Mouse (Mus musculus): ENCODE data around the gene Hist1h2ac. TPM values are rescaled to one million over a fixed set of nuclear protein-coding genes. Genes with fewer than 3 reads are reported as not detected.

The Hist1h2ac gene
- total and polyA plus RNA-seq, 3 experiments = 0.14 to 114 (median 0.97) TPM

DNA sequence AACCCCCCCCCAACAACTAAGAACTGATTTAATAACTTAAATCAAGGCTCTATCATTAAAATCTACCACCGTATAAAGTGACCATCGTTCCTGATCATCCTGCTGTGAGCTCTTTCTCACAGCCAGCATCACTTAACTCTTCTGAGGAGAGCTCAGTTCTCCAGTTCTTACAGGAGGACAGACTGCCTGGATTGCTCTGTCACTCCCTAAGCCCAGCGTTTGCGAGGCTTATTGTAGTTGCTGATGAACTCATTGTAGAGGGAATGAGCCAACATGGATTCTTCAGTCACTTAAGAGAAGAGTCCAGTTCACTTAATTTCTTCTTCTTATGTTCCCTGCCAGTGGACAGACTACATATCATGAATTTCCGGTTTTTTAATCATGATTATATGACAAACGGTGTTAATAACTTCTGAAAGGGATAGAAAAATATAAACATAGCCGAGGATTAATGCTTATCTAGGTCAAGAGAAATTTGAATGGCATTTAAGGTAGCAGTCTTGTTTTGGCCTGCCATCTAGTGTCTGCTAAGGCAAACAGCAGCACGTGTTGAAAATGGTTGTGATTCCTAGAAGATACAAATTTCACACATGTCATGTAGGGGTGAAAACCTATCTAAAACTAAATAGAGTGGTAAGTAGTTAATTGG lies 48.5 kb upstream of the Hist1h2ac start:
- DNase-seq (ENCODE audit: extremely low read depth) = no peak

DNA sequence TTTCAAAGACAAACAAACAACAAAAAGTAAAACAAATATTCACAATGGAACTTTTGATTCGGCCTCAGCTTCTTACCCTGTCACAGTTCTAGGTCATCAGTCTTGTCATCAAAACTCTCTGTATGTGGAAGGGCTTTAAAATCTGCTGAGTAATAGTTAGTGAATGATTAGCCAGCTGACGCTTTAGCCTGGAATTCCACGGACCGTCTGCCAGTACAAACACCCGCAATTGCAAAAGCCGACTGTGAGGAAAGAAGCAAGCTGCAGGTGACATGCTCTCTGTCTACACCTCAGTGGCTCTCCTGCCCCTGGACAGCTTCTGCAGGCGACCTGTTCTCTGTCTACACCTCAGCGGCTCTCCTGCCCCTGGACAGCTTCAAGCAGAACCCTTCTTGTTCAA lies 46.7 kb upstream of the Hist1h2ac start:
- no peak overlapping the region for H3K9ac ChIP-seq (ENCODE audit: insufficient read depth, low read depth)
- H3K79me2 ChIP-seq (replicated peaks; ENCODE audit: control insufficient read depth, extremely low read depth, insufficient read depth, poor library complexity, severe bottlenecking) = no peaks in the 10 kb centered on the region
- no peak overlapping the region for H3K4me3 ChIP-seq (replicated peaks in 1 of 3; ENCODE audit: low read depth in 2 of 3, low read length in 2 of 3, poor library complexity in 1 of 3)
- H3K27ac ChIP-seq (ENCODE audit: insufficient read depth, low read depth) = no peak overlapping the region
- H3K4me2 ChIP-seq (ENCODE audit: insufficient read depth, low read depth, poor library complexity, severe bottlenecking) = no peak overlapping the region
- no peaks in the 10 kb centered on the region for H3K4me1 ChIP-seq (ENCODE audit: control insufficient read depth in 1 of 2, insufficient read depth in 2 of 2)
- H3K27me3 ChIP-seq (replicated peaks) = no peaks in the 10 kb centered on the region
- DNase-seq (ENCODE audit: extremely low read depth) = no peak
- no peaks in the 10 kb centered on the region for H3K9me3 ChIP-seq (replicated peaks; ENCODE audit: low read length)
- in situ Hi-C loops (cut with MboI; ENCODE audit: low pct_ligation_motif_present, low pct_unique_long_range_greater_than_20kb, low sequenced_read_pairs) (no loop called here), dilution Hi-C loops (cut with MboI; ENCODE audit: extremely low pct_ligation_motif_present, extremely low pct_unique_long_range_greater_than_20kb, low sequenced_read_pairs) (no loop called here)
- no peaks in the 10 kb centered on the region for H3K36me3 ChIP-seq (replicated peaks in 1 of 2; ENCODE audit: control insufficient read depth in 1 of 2, insufficient read depth in 1 of 2, low read length in 1 of 2)
- no peak for TF ChIP-seq MYC (IDR thresholded peaks at IDR 0.05; ENCODE audit: low read depth, low read length)
- TF ChIP-seq ZNF384 (IDR thresholded peaks at IDR 0.05; ENCODE audit: low read depth, low read length) = no peak
- TF ChIP-seq GABPA (IDR thresholded peaks at IDR 0.05; ENCODE audit: insufficient replicate concordance, low read depth, low read length) = no peak
- no peak for TF ChIP-seq SIN3A (IDR thresholded peaks at IDR 0.05; ENCODE audit: low read length)

More for the DNA sequence above, 48.5 kb upstream of the Hist1h2ac start:
- Histone ChIP-seq H3K27me3 (replicated peaks) (no peaks in the 10 kb centered on the region), H3K4me1 (ENCODE audit: control insufficient read depth in 1 of 2, insufficient read depth in 2 of 2) (no peaks in the 10 kb centered on the region), H3K9me3 (replicated peaks; ENCODE audit: low read length) (no peaks in the 10 kb centered on the region), H3K27ac (ENCODE audit: insufficient read depth, low read depth) (no peak overlapping the region), H3K4me3 (replicated peaks in 1 of 3; ENCODE audit: low read depth in 2 of 3, low read length in 2 of 3, poor library complexity in 1 of 3) (no peak overlapping the region), H3K9ac (ENCODE audit: insufficient read depth, low read depth) (no peak overlapping the region), H3K36me3 (replicated peaks in 1 of 2; ENCODE audit: control insufficient read depth in 1 of 2, insufficient read depth in 1 of 2, low read length in 1 of 2) (no peaks in the 10 kb centered on the region), H3K79me2 (replicated peaks; ENCODE audit: control insufficient read depth, extremely low read depth, insufficient read depth, poor library complexity, severe bottlenecking) (no peaks in the 10 kb centered on the region), H3K4me2 (ENCODE audit: insufficient read depth, low read depth, poor library complexity, severe bottlenecking) (no peak overlapping the region)
- dilution Hi-C loops (cut with MboI; ENCODE audit: extremely low pct_ligation_motif_present, extremely low pct_unique_long_range_greater_than_20kb, low sequenced_read_pairs) = no loop called here
- peak; percentile 76 for TF ChIP-seq ZC3H11A (IDR thresholded peaks at IDR 0.05; ENCODE audit: low read depth, low read length)
- no peak for TF ChIP-seq NRF1 (IDR thresholded peaks at IDR 0.05; ENCODE audit: low read depth, low read length)
- no peak for TF ChIP-seq UBTF (IDR thresholded peaks at IDR 0.05; ENCODE audit: low read depth, low read length)
- no peak for TF ChIP-seq ELF1 (IDR thresholded peaks at IDR 0.05; ENCODE audit: low read depth, low read length)
- no peak for TF ChIP-seq TBP (conservative IDR thresholded peaks at IDR 0.05; ENCODE audit: low read depth, low read length)
- no peak for TF ChIP-seq ZNF384 (IDR thresholded peaks at IDR 0.05; ENCODE audit: low read depth, low read length)
- TF ChIP-seq MAFK (IDR thresholded peaks at IDR 0.05; ENCODE audit: insufficient replicate concordance, low read length) = no peak
- TF ChIP-seq JUND (conservative IDR thresholded peaks at IDR 0.05; ENCODE audit: low read depth, low read length) = 0 out of 2 replicates have a peak, but pooled peaks have one; percentile 38
- TF ChIP-seq SMC3 (IDR thresholded peaks at IDR 0.05; ENCODE audit: low read depth, low read length) = peak; percentile 95
- TF ChIP-seq GABPA (IDR thresholded peaks at IDR 0.05; ENCODE audit: insufficient replicate concordance, low read depth, low read length) = no peak
- TF ChIP-seq MAZ (IDR thresholded peaks at IDR 0.05; ENCODE audit: low read depth, low read length) = no peak
- no peak for TF ChIP-seq E2F4 (IDR thresholded peaks at IDR 0.05; ENCODE audit: insufficient replicate concordance, low read depth, low read length)
- no peak for TF ChIP-seq USF1 (IDR thresholded peaks at IDR 0.05; ENCODE audit: low read depth, low read length)
- TF ChIP-seq CHD2 (IDR thresholded peaks at IDR 0.05; ENCODE audit: low read length) = no peak
- TF ChIP-seq BHLHE40 (IDR thresholded peaks at IDR 0.05; ENCODE audit: low read depth, low read length) = peak; percentile 87
- TF ChIP-seq IRF4 (IDR thresholded peaks at IDR 0.05; ENCODE audit: low read depth, low read length) = no peak
- peak; percentile 95 for TF ChIP-seq RAD21 (IDR thresholded peaks at IDR 0.05; ENCODE audit: low read depth, low read length)
- TF ChIP-seq MYC (IDR thresholded peaks at IDR 0.05; ENCODE audit: low read depth, low read length) = peak; percentile 95
- no peak for TF ChIP-seq MXI1 (IDR thresholded peaks at IDR 0.05; ENCODE audit: low read depth, low read length)
- TF ChIP-seq PAX5 (IDR thresholded peaks at IDR 0.05; ENCODE audit: low read length) = no peak
- TF ChIP-seq CTCF (conservative IDR thresholded peaks at IDR 0.05 in 1 of 2, IDR thresholded peaks at IDR 0.05 in 1 of 2; ENCODE audit: low read depth in 2 of 2, low read length in 2 of 2) = peak; percentile 62 to 97
- peak; percentile 88 for TF ChIP-seq MAX (IDR thresholded peaks at IDR 0.05; ENCODE audit: low read length)
- in situ Hi-C loops (cut with MboI; ENCODE audit: low pct_ligation_motif_present, low pct_unique_long_range_greater_than_20kb, low sequenced_read_pairs) = no loop called here
